Mouse (Mus musculus) G1E (cell line): ENCODE measurements around the gene Dcaf4. TPM values are rescaled to one million over a fixed set of nuclear protein-coding genes. Genes with fewer than 3 reads are reported as not detected.

Experiments
- ATAC-seq: 2 replicates; pipeline ENCODE4 v1.8.0; 2016; ENCODE audit warnings: mild to moderate bottlenecking; ENCODE audit not compliant: insufficient number of reproducible peaks, poor library complexity, low FRiP score, severe bottlenecking; ENCODE audit errors: extremely low read depth
- DNase-seq: peaks from one replicate; pipeline ENCODE4 v3.0.0; 2012; ENCODE audit warnings: low spot score
- H3K27me3 ChIP-seq: 2 replicates; pipeline ENCODE4 v1.6.1; 2012; ENCODE audit warnings: mild to moderate bottlenecking, low read length, inconsistent platforms; ENCODE audit not compliant: insufficient read depth
- H3K36me3 ChIP-seq: replicated peaks from 2 replicates; pipeline ENCODE3; 2012; ENCODE audit warnings: mild to moderate bottlenecking, inconsistent platforms
- H3K4me1 ChIP-seq: 2 replicates; pipeline ENCODE4 v1.6.1; 2012; ENCODE audit warnings: low read depth, low read length, inconsistent platforms, mixed read lengths; ENCODE audit not compliant: insufficient read depth
- H3K4me3 ChIP-seq: 2 replicates; pipeline ENCODE4 v1.5.1; 2012; ENCODE audit warnings: low read depth, mild to moderate bottlenecking, inconsistent platforms, low read length, moderate library complexity, mixed read lengths
- H3K9me3 ChIP-seq: replicated peaks from 2 replicates; pipeline ENCODE4 v1.6.1; 2012; ENCODE audit warnings: inconsistent platforms
- CTCF ChIP-seq: IDR thresholded peaks from 2 replicates; pipeline ENCODE4 v1.5.1; 2012; ENCODE audit warnings: low read depth, low read length, inconsistent platforms, mixed read lengths
- GATA1 ChIP-seq: IDR thresholded peaks from 2 replicates; pipeline ENCODE4 v1.6.1; 2012; ENCODE audit warnings: borderline replicate concordance, low read length, inconsistent platforms, mixed read lengths
- GATA2 ChIP-seq: IDR thresholded peaks from 2 replicates; pipeline ENCODE4 v1.6.1; 2012; ENCODE audit warnings: low read depth, low read length, inconsistent platforms, borderline replicate concordance
- POLR2AphosphoS5 ChIP-seq: IDR thresholded peaks from 2 replicates; pipeline ENCODE4 v1.6.1; 2012; ENCODE audit warnings: low read depth, low read length, inconsistent platforms; ENCODE audit not compliant: insufficient replicate concordance
- TAL1 ChIP-seq: conservative IDR thresholded peaks from 2 replicates; pipeline ENCODE4 v1.6.1; 2012; ENCODE audit warnings: low read depth, low read length, inconsistent platforms, mixed read lengths
- polyA plus RNA-seq: library from polyadenylated mRNA; stranded (reverse); fragments of >175 nt; gene quantifications from 2 replicates; pipeline ENCODE4 v1.2.3, GENCODE M21; 2012
- total RNA-seq, 2 experiments: library from RNA; stranded (forward) in 1 of 2; stranded (reverse) in 1 of 2; fragments of 200-1000 nt in 1 of 2; fragments of >200 nt in 1 of 2; fragmentation: Nextera tagmentation in 1 of 2; gene quantifications; 2 replicates each; pipeline ENCODE4 v1.2.3; 2014 to 2017

Dcaf4 gene
- total and polyA plus RNA-seq, 3 experiments = 21.5 to 46.1 (median 31.2) TPM

GRCm38 (mm10) chr12:83569866-83570265, 49.6 kb downstream of the Dcaf4 start:
- ATAC-seq (no peak), DNase-seq (no peak)
- Histone ChIP-seq H3K27me3 (no peaks in the 10 kb centered on the region), H3K36me3 (peaks cover 80% of the 10 kb centered on the region), H3K4me1 (no peaks in the 10 kb centered on the region), H3K9me3 (no peaks in the 10 kb centered on the region), H3K4me3 (no peak overlapping the region)
- no peak for TF ChIP-seq TAL1
- TF ChIP-seq GATA1 = no peak
- no peak for TF ChIP-seq GATA2
- no peak for TF ChIP-seq POLR2AphosphoS5
- TF ChIP-seq CTCF = no peak

GRCm38 (mm10) chr12:83572717-83573116, 52.5 kb downstream of the Dcaf4 start:
- ATAC-seq (no peak), DNase-seq (no peak)
- TF ChIP-seq TAL1 (no peak), GATA1 (no peak), POLR2AphosphoS5 (no peak), CTCF (no peak), GATA2 (no peak)
- no peak overlapping the region for H3K4me3 ChIP-seq
- peaks cover 77% of the 10 kb centered on the region for H3K36me3 ChIP-seq
- H3K4me1 ChIP-seq = no peaks in the 10 kb centered on the region
- H3K27me3 ChIP-seq = no peaks in the 10 kb centered on the region
- no peaks in the 10 kb centered on the region for H3K9me3 ChIP-seq

GRCm38 (mm10) chr12:83577445-83577844, 57.2 kb downstream of the Dcaf4 start:
- no peak overlapping the region for H3K4me3 ChIP-seq
- peaks cover 19% of the 10 kb centered on the region for H3K4me1 ChIP-seq
- H3K27me3 ChIP-seq = no peaks in the 10 kb centered on the region
- no peaks in the 10 kb centered on the region for H3K9me3 ChIP-seq
- TF ChIP-seq GATA1 (no peak), TAL1 (no peak), CTCF (no peak), POLR2AphosphoS5 (no peak), GATA2 (no peak)
- H3K36me3 ChIP-seq = peaks cover 64% of the 10 kb centered on the region
- ATAC-seq (no peak), DNase-seq (no peak)

GRCm38 (mm10) chr12:83578356-83578755, 58.1 kb downstream of the Dcaf4 start:
- no peak for ATAC-seq
- TF ChIP-seq CTCF (no peak), TAL1 (no peak), GATA2 (no peak)
- Histone ChIP-seq H3K9me3 (no peaks in the 10 kb centered on the region), H3K4me3 (no peak overlapping the region), H3K27me3 (no peaks in the 10 kb centered on the region), H3K36me3 (peaks cover 61% of the 10 kb centered on the region), H3K4me1 (peaks cover 19% of the 10 kb centered on the region)
- DNase-seq = no peak

GRCm38 (mm10) chr12:83578896-83579569, 58.8 kb downstream of the Dcaf4 start:
- Histone ChIP-seq H3K4me3 (no peak overlapping the region), H3K9me3 (no peaks in the 10 kb centered on the region), H3K4me1 (peaks cover 19% of the 10 kb centered on the region), H3K36me3 (peaks cover 61% of the 10 kb centered on the region), H3K27me3 (no peaks in the 10 kb centered on the region)
- TF ChIP-seq TAL1 = no peak
- no peak for TF ChIP-seq POLR2AphosphoS5
- no peak for TF ChIP-seq CTCF
- TF ChIP-seq GATA1 = no peak
- TF ChIP-seq GATA2 = no peak
- peak; percentile 80 for ATAC-seq
- peak; percentile 51 for DNase-seq

- TF ChIP-seq TAL1 = no peak
- no peak for TF ChIP-seq POLR2AphosphoS5
- TF ChIP-seq GATA1 = no peak
- TF ChIP-seq CTCF = no peak
- TF ChIP-seq GATA2 = no peak
- H3K4me3 ChIP-seq = no peak overlapping the region
- DNase-seq = no peak
- no peak for ATAC-seq
- H3K9me3 ChIP-seq = no peaks in the 10 kb centered on the region
- H3K36me3 ChIP-seq = peaks cover 56% of the 10 kb centered on the region
- peaks cover 19% of the 10 kb centered on the region for H3K4me1 ChIP-seq
- no peaks in the 10 kb centered on the region for H3K27me3 ChIP-seq
Measured at GRCm38 (mm10) chr12:83580283-83580682, 60.0 kb downstream of the Dcaf4 start.
